Mouse (Mus musculus) myocyte (in vitro differentiated cells): ENCODE data around the gene Ttll11.

Source experiments
- CEBPB ChIP-seq: IDR thresholded peaks from 2 replicates; pipeline ENCODE4 v1.6.1; 2011; ENCODE audit warnings: mild to moderate bottlenecking, moderate library complexity; ENCODE audit not compliant: poor library complexity, insufficient read depth, severe bottlenecking
- POLR2A ChIP-seq: IDR thresholded peaks from one replicate; pipeline ENCODE4 v1.6.1; 2011; ENCODE audit warnings: low read depth, mild to moderate bottlenecking, control low read depth, moderate library complexity; ENCODE audit not compliant: insufficient read length
- POLR2AphosphoS2 ChIP-seq: IDR thresholded peaks from one replicate; pipeline ENCODE4 v1.6.1; 2011; ENCODE audit warnings: low read depth, control low read depth; ENCODE audit not compliant: insufficient read length
- TCF12 ChIP-seq: IDR thresholded peaks from one replicate; pipeline ENCODE4 v1.6.1; 2011; ENCODE audit warnings: mild to moderate bottlenecking, control low read depth; ENCODE audit not compliant: poor library complexity, insufficient read depth, severe bottlenecking

- TF ChIP-seq POLR2A (no peak), TCF12 (no peak), POLR2AphosphoS2 (no peak), CEBPB (no peak)
Observed at GRCm38 (mm10) chr2:35994303-35994702, 14.6 kb upstream of the Ttll11 start.
